Mouse (Mus musculus) MN1 (cell line): ENCODE results near the gene Sf3a2.
A peak's percentile ranks its signal among the peaks of the same experiment; 100 is the strongest.
"Not testable (repeated sequence)": the region's sequence is repeated elsewhere in the genome, so short reads cannot be mapped to it uniquely, and the experiment has no call there.

Experiments
- DNase-seq: peaks from one replicate; pipeline ENCODE4 v3.0.0-alpha.2; 2016; ENCODE audit warnings: low spot score

Gene Sf3a2

DNA sequence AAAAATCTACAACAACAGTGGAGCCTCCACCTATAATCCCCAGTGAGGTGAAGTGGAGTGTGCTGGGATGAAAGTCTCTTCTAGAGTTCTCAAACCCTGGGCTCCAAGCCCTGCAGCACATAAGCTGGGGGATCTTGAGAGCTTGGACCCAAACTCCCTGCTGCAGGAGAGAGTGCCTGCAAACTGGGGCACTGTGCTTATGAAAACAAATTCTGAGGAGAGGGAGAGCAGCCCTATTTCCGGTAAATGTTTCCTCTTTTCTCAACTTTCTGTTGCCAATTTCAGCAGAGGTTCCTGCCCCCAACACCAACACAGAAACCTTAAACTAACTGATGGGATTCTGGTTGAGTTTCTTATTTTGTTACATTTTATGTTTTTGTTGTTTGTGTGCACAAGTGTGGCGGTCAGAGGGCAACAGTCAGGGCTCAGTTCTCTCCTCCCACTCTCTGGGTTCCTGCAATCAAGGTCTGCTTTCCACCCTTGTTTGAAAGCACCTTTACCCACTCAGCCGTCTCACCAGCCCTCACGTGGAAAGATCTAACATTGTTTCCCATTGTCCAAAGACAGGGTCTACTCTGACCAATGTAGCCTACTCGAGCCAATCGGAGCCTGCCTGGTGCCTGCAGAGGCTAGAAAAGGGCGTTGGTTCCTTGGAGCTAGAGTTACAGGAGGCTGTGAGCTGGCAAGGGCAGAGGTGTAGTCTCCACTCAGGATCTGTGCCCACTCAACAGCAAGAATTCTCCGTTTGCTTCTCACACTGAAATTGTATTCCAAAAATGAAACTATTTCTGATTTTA, 26.0 kb downstream of the Sf3a2 start:
- DNase-seq = no peak

DNA sequence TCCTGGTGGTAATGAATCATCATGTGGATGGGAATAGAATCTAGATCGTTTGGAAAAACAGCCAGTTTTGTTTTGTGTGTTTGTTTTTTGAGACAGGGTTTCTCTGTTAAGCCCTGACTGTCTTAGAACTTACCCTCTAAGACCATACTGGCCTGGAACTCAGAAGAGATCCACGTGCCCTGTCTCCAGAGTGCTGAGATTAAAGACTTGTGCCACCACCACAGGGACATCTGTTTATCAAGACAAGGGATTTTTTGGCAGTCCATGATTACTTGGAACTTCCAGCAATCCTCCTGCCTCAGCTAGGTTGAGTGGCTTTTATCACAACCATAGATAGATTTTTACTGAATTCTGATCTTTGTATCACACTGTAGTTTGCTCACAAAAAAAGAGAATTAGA, 26.8 kb downstream of the Sf3a2 start:
- DNase-seq = no peak

DNA sequence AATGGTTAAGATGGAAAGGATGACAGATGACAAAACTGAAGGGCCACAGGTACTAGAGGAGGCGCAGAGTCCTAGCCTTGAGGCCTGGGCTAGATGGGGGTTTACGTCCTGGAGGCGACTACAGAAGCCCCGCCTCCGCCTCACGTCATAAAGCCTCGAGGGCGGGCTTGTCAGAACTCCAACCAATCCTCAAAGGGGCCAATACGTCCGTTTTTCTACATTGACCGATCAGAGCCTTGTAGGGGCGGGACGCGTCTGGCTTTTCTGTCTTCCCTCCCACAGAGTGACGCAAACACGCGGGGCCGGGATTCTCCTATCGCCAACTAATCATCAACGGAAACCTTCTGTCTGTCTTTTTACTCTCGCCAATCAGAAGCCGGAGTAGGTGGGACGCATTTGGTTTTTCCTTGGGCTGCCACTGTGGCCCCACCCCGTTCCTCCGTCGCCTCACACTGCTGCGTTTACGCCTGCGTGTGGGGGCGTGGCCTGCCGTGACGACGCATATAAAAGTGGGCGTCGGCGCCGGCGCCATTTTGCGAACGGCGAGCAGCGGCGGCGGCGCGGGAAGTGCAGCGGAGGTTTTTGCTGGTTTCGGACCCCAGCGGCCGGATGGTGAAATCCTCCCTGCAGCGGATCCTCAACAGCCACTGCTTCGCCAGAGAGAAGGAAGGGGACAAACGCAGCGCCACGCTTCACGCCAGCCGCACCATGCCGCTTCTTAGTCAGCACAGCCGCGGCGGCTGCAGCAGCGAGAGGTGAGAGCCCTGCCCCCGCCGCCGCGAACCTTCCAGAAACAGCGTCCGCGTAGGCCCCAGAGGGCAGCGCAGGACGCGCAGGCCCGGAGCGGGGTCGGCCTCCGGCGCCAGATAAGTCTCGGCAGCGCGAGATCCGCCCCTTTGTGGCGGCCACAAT, 28.4 kb downstream of the Sf3a2 start, which contains the start of gene Oaz1:
Gene Oaz1, plus strand, starts transcription at position 506 of the 912 bp plus-strand sequence.
- peak; percentile 99 for DNase-seq

DNA sequence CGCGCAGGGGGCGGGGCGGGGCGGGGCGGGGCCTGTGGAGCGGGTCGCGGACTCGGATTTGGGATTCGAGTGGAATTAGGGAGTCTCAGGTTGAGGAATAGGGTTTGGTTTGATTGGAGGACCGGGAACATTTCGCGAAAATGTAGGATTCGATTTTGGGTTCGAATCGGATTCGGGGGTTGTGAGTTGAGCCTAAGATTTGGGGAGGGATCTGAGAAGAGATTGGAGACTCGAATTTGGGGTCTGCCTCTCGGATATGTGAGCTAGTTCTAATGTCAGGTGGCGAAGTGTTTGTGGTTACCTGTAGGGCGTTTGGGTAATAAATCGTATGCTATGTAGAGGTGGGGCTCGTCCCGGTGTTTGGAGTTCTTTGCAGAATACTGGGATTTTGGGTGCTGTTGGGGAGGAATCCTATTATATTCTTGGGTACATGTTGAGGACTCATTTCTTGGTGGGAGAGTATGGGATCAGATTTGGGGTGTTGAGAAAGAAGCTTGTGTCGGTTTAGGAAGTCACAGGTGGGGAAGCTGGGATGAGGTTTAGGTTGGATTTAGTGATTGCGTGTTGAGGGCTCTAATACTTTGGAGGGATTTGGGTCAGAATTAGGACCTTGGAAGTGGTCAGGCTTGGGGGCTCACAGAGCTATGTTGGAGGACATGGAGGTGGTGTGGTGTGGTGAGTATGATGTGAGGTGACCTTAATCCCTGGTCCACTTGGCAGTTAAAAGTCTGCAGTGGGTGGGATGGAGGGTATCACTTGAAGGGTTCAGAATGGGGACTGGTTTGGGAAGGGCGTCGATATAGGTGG, 29.3 kb downstream of the Sf3a2 start:
- no peak for DNase-seq

DNA sequence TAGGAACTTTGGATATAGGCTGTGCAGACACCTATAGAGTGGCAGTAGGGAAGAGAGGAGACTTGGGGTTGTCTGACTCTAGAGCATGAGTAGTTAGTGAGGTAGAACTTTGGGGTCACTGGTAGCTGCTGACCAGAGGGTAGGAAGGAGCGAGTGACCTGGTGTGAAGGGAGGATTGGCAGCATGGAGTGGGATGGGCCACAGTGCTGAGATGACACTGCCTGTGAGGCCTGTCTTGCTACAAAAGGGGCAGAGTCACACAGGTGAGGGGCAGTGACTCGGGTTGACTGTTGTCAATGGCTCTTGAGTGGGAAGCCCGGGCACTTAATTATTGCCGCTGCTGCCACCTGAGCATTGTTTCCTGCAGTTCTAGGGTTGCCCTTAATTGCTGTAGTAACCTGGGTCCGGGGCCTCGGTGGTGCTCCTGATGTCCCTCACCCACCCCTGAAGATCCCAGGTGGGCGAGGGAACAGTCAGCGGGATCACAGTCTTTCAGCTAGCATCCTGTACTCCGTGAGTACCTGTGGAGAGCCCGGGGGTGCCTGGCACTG, 29.9 kb downstream of the Sf3a2 start:
- no peak for DNase-seq

GRCm38 (mm10) chr10:80828587-80828986, 30.6 kb downstream of the Sf3a2 start:
- not testable (repeated sequence) for DNase-seq

- DNase-seq = no peak
Observed at GRCm38 (mm10) chr10:80829359-80830278, 31.6 kb downstream of the Sf3a2 start.

DNA sequence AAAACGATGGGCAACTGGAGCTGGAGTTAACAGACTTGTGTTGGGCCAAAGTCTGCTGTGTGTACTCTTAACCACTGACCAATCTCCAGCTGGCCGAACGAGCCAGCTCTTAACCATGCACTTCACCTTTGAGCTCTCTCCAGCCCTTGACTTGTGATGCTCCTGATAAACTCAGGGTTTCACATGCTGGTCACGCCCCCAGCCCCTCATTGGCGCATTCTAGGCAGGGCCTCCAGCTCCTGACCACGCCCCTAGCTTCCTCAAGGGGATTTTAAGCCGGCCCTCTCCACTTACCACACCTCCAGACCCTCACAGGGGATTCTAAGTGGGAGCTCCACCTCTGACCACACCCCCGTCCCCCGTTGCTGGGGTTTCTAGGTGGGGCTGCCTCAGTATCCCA, 33.1 kb downstream of the Sf3a2 start:
- DNase-seq = peak; percentile 31

- DNase-seq = no peak
Observed at GRCm38 (mm10) chr10:80832818-80833217, 34.8 kb downstream of the Sf3a2 start.

GRCm38 (mm10) chr10:80835617-80836016, 37.6 kb downstream of the Sf3a2 start:
- DNase-seq = no peak

DNA sequence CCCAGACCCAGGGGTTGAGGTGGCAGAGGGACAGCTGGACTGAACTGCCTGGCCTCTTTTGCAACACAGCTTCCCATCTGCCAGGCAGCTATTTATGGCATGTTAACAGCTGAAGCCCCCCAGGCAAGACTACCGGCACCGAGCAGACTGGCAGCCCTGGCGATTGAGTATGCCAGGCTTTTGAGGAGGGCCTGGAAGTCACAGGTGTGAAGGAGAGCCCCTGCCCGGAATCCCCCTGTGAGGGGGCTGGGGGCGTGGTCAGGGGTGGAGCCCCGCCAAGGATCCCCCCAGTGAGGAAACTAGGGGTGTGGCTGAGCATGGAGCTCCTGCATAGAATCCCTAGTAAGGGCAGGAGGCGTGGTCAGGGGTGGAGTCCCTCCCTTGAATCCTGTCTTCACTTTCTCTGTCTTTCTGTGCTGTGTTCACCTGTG, 39.0 kb downstream of the Sf3a2 start:
- no peak for DNase-seq

- DNase-seq = no peak
Observed at GRCm38 (mm10) chr10:80837827-80838226, 39.8 kb downstream of the Sf3a2 start.

- DNase-seq = no peak
Observed at GRCm38 (mm10) chr10:80838346-80838912, 40.4 kb downstream of the Sf3a2 start.

DNA sequence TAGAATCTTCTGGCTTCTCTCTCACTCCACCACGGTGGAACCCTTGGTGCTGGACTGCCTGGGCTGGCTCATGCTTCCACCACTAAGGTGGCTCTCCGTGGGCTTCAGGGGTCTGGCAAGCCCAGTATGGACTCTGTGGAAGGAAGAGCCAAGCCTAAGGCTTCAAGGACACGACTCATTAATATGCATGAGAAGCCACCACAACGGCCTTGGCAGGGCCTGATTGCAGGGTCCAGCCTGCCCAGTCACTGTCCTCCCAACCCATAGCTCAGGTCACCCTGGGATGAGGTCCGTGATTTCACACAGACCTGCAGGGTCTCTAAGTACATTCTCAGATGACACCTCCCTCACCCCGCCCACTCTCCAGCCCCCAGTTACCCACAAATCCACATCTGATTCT, 41.9 kb downstream of the Sf3a2 start:
- DNase-seq = no peak

DNA sequence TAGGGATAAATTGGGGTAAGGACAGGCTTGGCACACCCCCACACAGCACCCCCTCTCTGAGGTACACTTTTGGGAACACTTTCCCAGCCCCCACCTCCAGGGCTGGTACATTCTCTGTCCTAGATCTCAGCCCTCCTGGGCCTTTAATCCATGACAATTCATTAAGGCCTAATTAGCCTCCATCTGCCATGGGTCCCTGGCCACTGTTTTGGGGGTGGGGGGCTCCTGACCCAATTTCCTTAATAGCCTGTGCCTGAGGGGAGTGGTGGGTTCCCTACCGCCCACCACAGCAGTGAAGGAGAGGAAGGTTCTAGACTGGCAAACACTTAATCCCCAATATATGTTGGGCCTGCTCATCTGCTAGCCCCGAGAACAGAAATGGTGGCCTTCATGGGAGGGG, 43.7 kb downstream of the Sf3a2 start:
- DNase-seq = no peak

- no peak for DNase-seq
Observed at GRCm38 (mm10) chr10:80842334-80842733, 44.3 kb downstream of the Sf3a2 start.

DNA sequence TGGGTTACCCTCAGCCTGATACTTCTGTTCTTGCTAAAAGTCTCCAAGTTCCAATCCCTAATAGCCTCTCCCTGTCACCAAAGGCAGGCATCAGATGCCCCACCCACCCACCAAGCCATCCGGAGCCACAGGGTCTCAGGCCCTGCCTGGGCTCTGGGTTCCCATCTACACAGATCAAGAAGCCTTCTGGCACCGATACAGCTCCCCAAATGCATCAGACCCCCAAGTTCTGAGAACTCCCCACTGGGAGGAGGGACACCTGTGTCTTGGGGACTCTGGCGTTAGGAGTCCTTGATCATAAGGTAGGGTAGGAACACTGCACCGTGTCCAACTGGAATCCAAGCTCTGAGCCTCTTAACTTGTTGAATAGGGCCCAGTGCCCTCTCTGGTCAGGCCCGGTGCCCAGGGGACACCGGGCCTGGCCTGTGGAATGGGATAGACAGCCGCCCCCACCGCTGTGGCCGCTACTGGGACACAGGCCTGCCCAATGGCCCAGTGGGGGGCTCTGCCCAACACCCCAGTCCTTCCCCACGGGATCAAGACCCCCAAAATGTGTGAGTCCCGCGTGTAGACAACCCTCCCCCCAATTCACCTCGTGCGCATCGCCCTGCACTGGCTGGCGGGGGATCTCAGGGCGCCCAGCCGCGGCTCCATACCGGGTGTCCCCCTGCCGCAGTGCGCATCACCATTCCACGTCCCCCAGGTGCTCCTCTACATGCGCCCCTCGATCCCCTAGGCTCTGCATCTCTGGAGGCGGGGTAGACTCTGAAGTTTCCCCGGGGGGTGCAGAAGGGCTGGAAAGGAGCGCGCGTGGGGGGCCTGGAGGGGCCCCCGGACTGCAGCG, 45.3 kb downstream of the Sf3a2 start:
- no peak for DNase-seq

- DNase-seq = no peak
Observed at GRCm38 (mm10) chr10:80843931-80844547, 46.0 kb downstream of the Sf3a2 start, which contains the start of gene Lingo3. Lingo3 (minus strand) TSS chr10:80844039.
